Mouse (Mus musculus) kidney, adult 2 months (tissue): ENCODE measurements around the gene Dpp6.

ENCODE experiments used
- CTCF ChIP-seq: fragments of 200-500 bp; conservative IDR thresholded peaks from 2 replicates; pipeline ENCODE4 v1.5.1; 2011; ENCODE audit warnings: low read depth, mild to moderate bottlenecking, control low read depth, low read length, moderate library complexity, mixed read lengths; ENCODE audit not compliant: insufficient read depth, insufficient read length
- POLR2A ChIP-seq: fragments of 200-500 bp; IDR thresholded peaks from one replicate; pipeline ENCODE4 v1.6.1; 2011; ENCODE audit warnings: low read depth, low read length, control low read depth

DNA sequence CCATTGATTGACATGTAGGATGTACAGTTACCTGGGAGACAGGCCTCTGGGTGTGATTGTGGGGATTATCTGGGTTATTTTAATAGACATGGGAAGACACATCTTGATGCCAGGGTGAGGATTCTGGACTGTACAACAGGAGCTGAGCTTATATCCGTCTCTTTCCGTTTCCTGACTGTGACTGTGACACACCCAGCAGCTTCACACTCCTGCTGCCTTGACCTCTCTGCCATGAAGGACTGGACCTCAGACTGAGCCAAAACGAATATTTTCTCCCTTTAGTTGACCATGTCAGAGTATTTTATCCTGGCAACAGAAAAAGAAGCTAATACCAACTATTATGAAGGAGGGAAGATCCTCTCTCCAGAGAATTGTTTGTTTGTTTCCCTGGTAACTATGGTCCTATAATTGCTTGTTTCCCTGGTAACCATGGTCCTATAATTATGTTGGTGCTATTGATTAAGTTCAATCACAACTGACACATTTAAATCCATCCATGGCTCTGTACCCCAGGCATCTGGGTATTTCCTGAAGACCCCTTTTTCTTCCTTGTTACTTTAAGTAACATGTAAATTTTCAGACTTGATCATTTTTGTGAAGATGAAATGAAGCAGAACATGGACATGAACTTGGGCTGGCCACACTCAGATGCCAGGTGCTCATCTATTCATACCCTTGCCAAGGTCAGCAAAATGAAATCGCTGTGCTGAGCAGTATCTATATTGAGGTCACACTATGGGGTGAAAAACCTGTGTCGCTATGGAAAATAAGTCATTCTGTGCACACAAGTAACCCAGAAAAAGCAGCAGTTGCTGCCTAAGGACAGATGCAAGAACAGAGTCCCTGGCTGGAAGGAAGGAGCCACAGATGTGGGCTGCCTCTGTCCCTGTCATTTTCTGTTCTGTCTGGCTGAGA is 531.4 kb downstream of the Dpp6 start:
- TF ChIP-seq POLR2A (no peak), CTCF (no peak)
